Mouse (Mus musculus) heart, embryonic 12.5 days (tissue): ENCODE results near the gene Gpr22. TPM values are rescaled to one million over a fixed set of nuclear protein-coding genes. Genes with fewer than 3 reads are reported as not detected.

Source experiments
- ATAC-seq: fragments of 200-750 bp; cut with Nextera tagmentation; 2 replicates; pipeline ENCODE4 v1.8.0; 2017; ENCODE audit warnings: moderate TSS enrichment, moderate library complexity; ENCODE audit not compliant: insufficient number of reproducible peaks, low FRiP score
- H3K27ac ChIP-seq: fragments of 300-500 bp; sonication (generic); 2 replicates; pipeline ENCODE4 v1.5.1; 2016; ENCODE audit warnings: mild to moderate bottlenecking, moderate library complexity; ENCODE audit not compliant: poor library complexity, severe bottlenecking
- H3K27me3 ChIP-seq: fragments of 300-500 bp; sonication (generic); replicated peaks from 2 replicates; pipeline ENCODE4 v1.6.1; 2016; ENCODE audit warnings: mild to moderate bottlenecking, moderate library complexity
- H3K36me3 ChIP-seq: fragments of 300-500 bp; sonication (generic); 2 replicates; pipeline ENCODE4 v1.6.1; 2016; ENCODE audit warnings: mild to moderate bottlenecking, moderate library complexity
- H3K4me1 ChIP-seq: fragments of 300-500 bp; sonication (generic); replicated peaks from 2 replicates; pipeline ENCODE4 v1.6.1; 2016; ENCODE audit warnings: mild to moderate bottlenecking
- H3K4me2 ChIP-seq: fragments of 300-500 bp; sonication (generic); 2 replicates; pipeline ENCODE4 v1.6.1; 2016; ENCODE audit warnings: mild to moderate bottlenecking, moderate library complexity
- H3K4me3 ChIP-seq: fragments of 300-500 bp; sonication (generic); 2 replicates; pipeline ENCODE4 v1.5.1; 2016; ENCODE audit warnings: mild to moderate bottlenecking
- H3K9ac ChIP-seq: fragments of 300-500 bp; sonication (generic); 2 replicates; pipeline ENCODE4 v1.6.1; 2016; ENCODE audit warnings: mild to moderate bottlenecking, moderate library complexity
- H3K9me3 ChIP-seq: fragments of 300-500 bp; sonication (generic); replicated peaks from 2 replicates; pipeline ENCODE4 v1.6.1; 2016; ENCODE audit warnings: mild to moderate bottlenecking, moderate library complexity
- WGBS: fragments of 180-500 bp; shearing (Covaris S2); methylation state at CpG from one replicate; pipeline ENCODE4 v1.1.7; 2016; 5-methylcytosine and 5-hydroxymethylcytosine counted together
- polyA plus RNA-seq: library from polyadenylated mRNA; unstranded; fragments of >200 nt; fragmentation: Nextera tagmentation; extraction: Ambion mirVana; gene quantifications from 2 replicates; pipeline ENCODE4 v1.2.1, GENCODE M21; 2016

Gene Gpr22
- polyA plus RNA-seq = 14.2 and 17.5 TPM in 2 replicates

GRCm38 (mm10) chr12:31713600-31713999 lies at the start of gene Gpr22:
TSS of gene Gpr22 (minus strand) at chr12:31713947.
- H3K9ac ChIP-seq = peak within 1 kb of the TSS; percentile 67
- H3K27me3 ChIP-seq = no peaks in the 10 kb centered on the region
- peaks cover 3% of the 10 kb centered on the region for H3K4me1 ChIP-seq
- peak within 1 kb of the TSS; percentile 85 for H3K27ac ChIP-seq
- no peak for ATAC-seq
- 27% methylated on average over 6 of the region's 6 CpGs for WGBS
- peaks cover 10% of the 10 kb centered on the region; the same call in 1 of the 2 replicates for H3K36me3 ChIP-seq
- peak within 1 kb of the TSS; percentile 56 for H3K4me3 ChIP-seq
- H3K4me2 ChIP-seq = peak within 1 kb of the TSS; percentile 61
- no peaks in the 10 kb centered on the region for H3K9me3 ChIP-seq

- no peaks in the 10 kb centered on the region for H3K9me3 ChIP-seq
- no peak for ATAC-seq
- 47% methylated on average over 2 of the region's 2 CpGs for WGBS
- no peaks in the 10 kb centered on the region for H3K27me3 ChIP-seq
- H3K4me3 ChIP-seq = no peak overlapping the region
- H3K4me2 ChIP-seq = no peak overlapping the region
- no peaks in the 10 kb centered on the region for H3K36me3 ChIP-seq
- no peak overlapping the region for H3K9ac ChIP-seq
- H3K27ac ChIP-seq = no peak overlapping the region
- peaks cover 13% of the 10 kb centered on the region for H3K4me1 ChIP-seq
These were observed 42.4 kb upstream of the Gpr22 start for GRCm38 (mm10) chr12:31755885-31756755.

- H3K4me2 ChIP-seq = no peak overlapping the region
- 82% methylated on average over 2 of the region's 2 CpGs for WGBS
- H3K27ac ChIP-seq = no peak overlapping the region
- no peak overlapping the region for H3K9ac ChIP-seq
- no peaks in the 10 kb centered on the region for H3K9me3 ChIP-seq
- no peak for ATAC-seq
- no peaks in the 10 kb centered on the region for H3K36me3 ChIP-seq
- no peak overlapping the region for H3K4me3 ChIP-seq
- no peaks in the 10 kb centered on the region for H3K27me3 ChIP-seq
- peaks cover 8% of the 10 kb centered on the region; the same call in 1 of the 2 replicates for H3K4me1 ChIP-seq
These were observed 40.7 kb upstream of the Gpr22 start for GRCm38 (mm10) chr12:31754465-31754864.

GRCm38 (mm10) chr12:31749846-31750245 lies 36.1 kb upstream of the Gpr22 start:
- H3K4me2 ChIP-seq = no peak overlapping the region
- no peaks in the 10 kb centered on the region for H3K9me3 ChIP-seq
- no peak overlapping the region for H3K9ac ChIP-seq
- no peak overlapping the region for H3K27ac ChIP-seq
- peaks cover 4% of the 10 kb centered on the region; the same call in 1 of the 2 replicates for H3K36me3 ChIP-seq
- 87% methylated on average over 4 of the region's 4 CpGs for WGBS
- H3K4me3 ChIP-seq = no peak overlapping the region
- no peak for ATAC-seq
- H3K27me3 ChIP-seq = no peaks in the 10 kb centered on the region
- no peaks in the 10 kb centered on the region for H3K4me1 ChIP-seq

GRCm38 (mm10) chr12:31747301-31747700 lies 33.6 kb upstream of the Gpr22 start:
- Histone ChIP-seq H3K27me3 (no peaks in the 10 kb centered on the region), H3K4me1 (no peaks in the 10 kb centered on the region), H3K9ac (no peak overlapping the region), H3K27ac (no peak overlapping the region), H3K9me3 (no peaks in the 10 kb centered on the region), H3K4me3 (no peak overlapping the region), H3K36me3 (peaks cover 4% of the 10 kb centered on the region; the same call in 1 of the 2 replicates), H3K4me2 (no peak overlapping the region)
- ATAC-seq = no peak
- WGBS = 85% methylated on average over 8 of the region's 8 CpGs

- H3K4me1 ChIP-seq = 0 out of 2 replicates have a peak, but pooled peaks cover 2% of the 10 kb centered on the region
- H3K9me3 ChIP-seq = no peaks in the 10 kb centered on the region
- no peak for ATAC-seq
- no peak overlapping the region for H3K9ac ChIP-seq
- WGBS = 72% methylated on average over 2 of the region's 2 CpGs
- no peak overlapping the region for H3K27ac ChIP-seq
- H3K36me3 ChIP-seq = no peaks in the 10 kb centered on the region
- no peaks in the 10 kb centered on the region for H3K27me3 ChIP-seq
- no peak overlapping the region for H3K4me2 ChIP-seq
- H3K4me3 ChIP-seq = no peak overlapping the region
These were observed 20.9 kb upstream of the Gpr22 start for GRCm38 (mm10) chr12:31734616-31735015.

GRCm38 (mm10) chr12:31730126-31730525 lies 16.4 kb upstream of the Gpr22 start:
- Histone ChIP-seq H3K9me3 (no peaks in the 10 kb centered on the region), H3K36me3 (no peaks in the 10 kb centered on the region), H3K4me1 (peaks cover 20% of the 10 kb centered on the region), H3K4me2 (no peak overlapping the region), H3K27ac (no peak overlapping the region), H3K27me3 (no peaks in the 10 kb centered on the region), H3K9ac (no peak overlapping the region), H3K4me3 (no peak overlapping the region)
- WGBS = 98% methylated on average over 1 of the region's 1 CpGs
- ATAC-seq = no peak

GRCm38 (mm10) chr12:31726707-31727106 lies 13.0 kb upstream of the Gpr22 start:
- 14% methylated on average over 1 of the region's 1 CpGs for WGBS
- ATAC-seq = no peak

GRCm38 (mm10) chr12:31725511-31726275 lies 11.9 kb upstream of the Gpr22 start:
- H3K4me2 ChIP-seq = no peak overlapping the region
- ATAC-seq = 0 out of 2 replicates have a peak, but pooled peaks have one; percentile 45
- H3K4me1 ChIP-seq = peaks cover 26% of the 10 kb centered on the region
- H3K9me3 ChIP-seq = no peaks in the 10 kb centered on the region
- H3K9ac ChIP-seq = no peak overlapping the region
- no peak overlapping the region for H3K4me3 ChIP-seq
- H3K27me3 ChIP-seq = no peaks in the 10 kb centered on the region
- peaks cover 3% of the 10 kb centered on the region for H3K36me3 ChIP-seq
- H3K27ac ChIP-seq = peak overlapping the region; percentile 85
- 70% methylated on average over 12 of the region's 12 CpGs for WGBS

More at GRCm38 (mm10) chr12:31726707-31727106, 13.0 kb upstream of the Gpr22 start:
- Histone ChIP-seq H3K27ac (peak overlapping the region; percentile 58), H3K4me1 (peaks cover 19% of the 10 kb centered on the region), H3K36me3 (peaks cover 3% of the 10 kb centered on the region), H3K4me2 (no peak overlapping the region), H3K9ac (no peak overlapping the region), H3K9me3 (no peaks in the 10 kb centered on the region), H3K4me3 (no peak overlapping the region), H3K27me3 (no peaks in the 10 kb centered on the region)

- ATAC-seq = no peak
- H3K36me3 ChIP-seq = peaks cover 3% of the 10 kb centered on the region
- H3K4me2 ChIP-seq = no peak overlapping the region
- H3K27ac ChIP-seq = no peak overlapping the region
- no peak overlapping the region for H3K4me3 ChIP-seq
- H3K9ac ChIP-seq = no peak overlapping the region
- H3K9me3 ChIP-seq = no peaks in the 10 kb centered on the region
- WGBS = 83% methylated on average over 3 of the region's 3 CpGs
- H3K4me1 ChIP-seq = peaks cover 29% of the 10 kb centered on the region
- no peaks in the 10 kb centered on the region for H3K27me3 ChIP-seq
These were observed 10.8 kb upstream of the Gpr22 start for GRCm38 (mm10) chr12:31724576-31724975.
